Comparison of ENCODE assay signal across 34 mouse cellular contexts in genomic region chr16:17062338-17062737, GRCm38 (mm10).
"Had no signal": no experiment of that assay in that cellular context is flagged by ENCODE, and none has a peak within 500 bp of the region (broad histone marks: within the 10 kb centered on the region; RNA-seq: fewer than 3 reads in every experiment).

No protein-coding gene starts in this region.

- H3K27me3 ChIP-seq: heart, embryonic 15.5 days; hindbrain, embryonic 12.5 days; hindbrain, embryonic 15.5 days; kidney, embryonic 15.5 days had no signal

- H3K4me1 ChIP-seq: heart, embryonic 10.5 days; heart, embryonic 12.5 days; heart, embryonic 15.5 days; hindbrain, embryonic 10.5 days; hindbrain, embryonic 12.5 days; hindbrain, embryonic 13.5 days; hindbrain, embryonic 15.5 days had no signal

- H3K27ac ChIP-seq: heart, embryonic 10.5 days; heart, embryonic 13.5 days; heart, embryonic 15.5 days; hindbrain, embryonic 10.5 days; hindbrain, embryonic 12.5 days; hindbrain, embryonic 13.5 days; hindbrain, embryonic 14.5 days; hindbrain, embryonic 15.5 days; hindbrain, postnatal 0 days; kidney, embryonic 15.5 days; kidney, postnatal 0 days; layer of hippocampus, adult 2 months; left cerebral cortex, adult 2 months had no signal

- H3K4me2 ChIP-seq: heart, embryonic 11.5 days; heart, embryonic 12.5 days; heart, embryonic 13.5 days; heart, embryonic 15.5 days; hindbrain, embryonic 12.5 days; hindbrain, embryonic 13.5 days; hindbrain, embryonic 14.5 days; hindbrain, embryonic 15.5 days; kidney, embryonic 15.5 days had no signal

- ATAC-seq: hindbrain, embryonic 16.5 days; hindbrain, postnatal 0 days; inflammation-experienced regulatory T-cells, adult 6 months; intestine, postnatal 0 days had no signal

- H3K4me3 ChIP-seq: heart, embryonic 10.5 days; heart, embryonic 12.5 days; heart, embryonic 13.5 days; heart, embryonic 15.5 days; hindbrain, embryonic 10.5 days; hindbrain, embryonic 12.5 days; hindbrain, embryonic 13.5 days; hindbrain, embryonic 15.5 days; kidney, embryonic 15.5 days; layer of hippocampus, adult 2 months; left cerebral cortex, adult 2 months had no signal

- H3K9me3 ChIP-seq: heart, embryonic 10.5 days; heart, embryonic 12.5 days; heart, embryonic 13.5 days; heart, embryonic 15.5 days; hindbrain, embryonic 10.5 days; hindbrain, embryonic 12.5 days; hindbrain, embryonic 13.5 days; hindbrain, embryonic 15.5 days; kidney, embryonic 15.5 days had no signal

- DNase-seq: heart, postnatal 10 days; heart, postnatal 14 days; heart, postnatal 36 days; heart, postnatal 4 days; kidney, adult 11 months; kidney, adult 18-20 months; kidney, adult 2 months; kidney, adult 8-10 months; kidney, adult 9 months; kidney, postnatal 10 days; kidney, postnatal 14 days; kidney, postnatal 25 days; kidney, postnatal 36 days; kidney, postnatal 4 days; layer of hippocampus, adult 9-11 months; layer of hippocampus, postnatal 36 days had no signal

- H3K9ac ChIP-seq: heart, embryonic 12.5 days; heart, embryonic 13.5 days; heart, embryonic 15.5 days; hindbrain, embryonic 12.5 days; hindbrain, embryonic 13.5 days; hindbrain, embryonic 14.5 days; hindbrain, embryonic 15.5 days; kidney, embryonic 15.5 days had no signal

- H3K36me3 ChIP-seq: heart, embryonic 10.5 days; heart, embryonic 12.5 days; heart, embryonic 13.5 days; heart, embryonic 15.5 days; hindbrain, embryonic 10.5 days; hindbrain, embryonic 12.5 days; hindbrain, embryonic 13.5 days; hindbrain, embryonic 15.5 days; kidney, embryonic 15.5 days had no signal
